Mouse (Mus musculus): ENCODE measurements at regions not wholly inside any gene's neighbourhood (a gene's known extent, or its start where the extent isn't known, plus 50 kb on each side); places are given as distances from the start of the nearest gene placed in this dataset.

DNA sequence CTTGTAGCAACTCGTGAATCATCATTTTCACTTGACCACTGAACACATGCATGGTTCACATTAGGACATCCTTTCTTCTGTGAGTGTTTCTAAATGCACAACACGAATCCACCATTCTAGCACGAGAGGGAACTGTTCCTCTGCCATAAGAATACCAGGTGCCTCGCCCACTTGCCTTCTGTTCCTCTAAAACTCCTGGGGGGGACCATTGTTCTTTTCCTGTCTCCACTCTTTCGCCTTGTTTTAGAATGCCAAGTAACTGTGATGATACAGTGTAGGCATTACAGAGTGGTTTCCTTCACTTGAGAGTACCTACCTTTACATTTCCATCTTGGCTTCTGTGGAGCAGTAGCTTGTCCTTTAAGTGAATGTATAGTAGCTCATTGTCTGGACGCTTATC lies 224.2 kb downstream of the Plk2 start:
- DNase-seq, result no peak
- no peaks in the 10 kb centered on the region for H3K36me3 ChIP-seq (ENCODE audit: insufficient read depth)
- no peak overlapping the region for H3K4me3 ChIP-seq (ENCODE audit: low read depth, low read length)
- H3K27me3 ChIP-seq (ENCODE audit: insufficient read depth, low read length), result no peaks in the 10 kb centered on the region
- 86% methylated on average over 6 of the region's 6 CpGs for WGBS
- H3K9ac ChIP-seq, result no peak overlapping the region
- H3K4me1 ChIP-seq (ENCODE audit: insufficient read depth), result no peaks in the 10 kb centered on the region
- H3K9me3 ChIP-seq (ENCODE audit: low read length), result no peaks in the 10 kb centered on the region
- no peak overlapping the region for H3K27ac ChIP-seq (ENCODE audit: low read depth, low read length)
- no peak for ATAC-seq
- H3K4me2 ChIP-seq (ENCODE audit: low read depth), result no peak overlapping the region
- no peak for TF ChIP-seq CTCF (IDR thresholded peaks at IDR 0.05; ENCODE audit: low read depth)

- Histone ChIP-seq H3K27me3 (ENCODE audit: insufficient read depth, low read length) (no peaks in the 10 kb centered on the region), H3K4me3 (ENCODE audit: low read depth, low read length) (no peak overlapping the region), H3K9ac (no peak overlapping the region), H3K4me2 (ENCODE audit: low read depth) (no peak overlapping the region), H3K4me1 (ENCODE audit: insufficient read depth) (peaks cover 10% of the 10 kb centered on the region), H3K27ac (ENCODE audit: low read depth, low read length) (peak overlapping the region; percentile 62; the same call in 1 of the 2 replicates), H3K36me3 (ENCODE audit: insufficient read depth) (no peaks in the 10 kb centered on the region), H3K9me3 (ENCODE audit: low read length) (no peaks in the 10 kb centered on the region)
- ATAC-seq (no peak; the same call in 1 of the 2 replicates), DNase-seq (no peak)
- WGBS, result 46% methylated on average over 6 of the region's 6 CpGs
- no peak for TF ChIP-seq CTCF (IDR thresholded peaks at IDR 0.05; ENCODE audit: low read depth)
Measured at GRCm38 (mm10) chr13:110627136-110627535, 232.3 kb downstream of the Plk2 start.

GRCm38 (mm10) chr13:110627732-110628131 lies 232.9 kb downstream of the Plk2 start:
- H3K27ac ChIP-seq (ENCODE audit: low read depth, low read length), result peak overlapping the region; percentile 62
- ATAC-seq (peak; percentile 69), DNase-seq (peak; percentile 49)
- H3K36me3 ChIP-seq (ENCODE audit: insufficient read depth), result no peaks in the 10 kb centered on the region
- TF ChIP-seq CTCF (IDR thresholded peaks at IDR 0.05; ENCODE audit: low read depth), result no peak
- no peaks in the 10 kb centered on the region for H3K9me3 ChIP-seq (ENCODE audit: low read length)
- H3K27me3 ChIP-seq (ENCODE audit: insufficient read depth, low read length), result no peaks in the 10 kb centered on the region
- H3K4me2 ChIP-seq (ENCODE audit: low read depth), result no peak overlapping the region
- 33% methylated on average over 9 of the region's 9 CpGs for WGBS
- no peak overlapping the region for H3K9ac ChIP-seq
- H3K4me3 ChIP-seq (ENCODE audit: low read depth, low read length), result no peak overlapping the region
- peaks cover 10% of the 10 kb centered on the region for H3K4me1 ChIP-seq (ENCODE audit: insufficient read depth)

GRCm38 (mm10) chr13:110628201-110628600 lies 233.4 kb downstream of the Plk2 start:
- WGBS, result 19% methylated on average over 1 of the region's 1 CpGs
- peak overlapping the region; percentile 62 for H3K27ac ChIP-seq (ENCODE audit: low read depth, low read length)
- ATAC-seq, result peak; percentile 45; the same call in 1 of the 2 replicates
- H3K4me1 ChIP-seq (ENCODE audit: insufficient read depth), result peaks cover 10% of the 10 kb centered on the region
- no peak overlapping the region for H3K9ac ChIP-seq
- no peak for TF ChIP-seq CTCF (IDR thresholded peaks at IDR 0.05; ENCODE audit: low read depth)
- no peaks in the 10 kb centered on the region for H3K27me3 ChIP-seq (ENCODE audit: insufficient read depth, low read length)
- DNase-seq, result peak; percentile 36
- H3K4me2 ChIP-seq (ENCODE audit: low read depth), result no peak overlapping the region
- H3K9me3 ChIP-seq (ENCODE audit: low read length), result no peaks in the 10 kb centered on the region
- H3K4me3 ChIP-seq (ENCODE audit: low read depth, low read length), result no peak overlapping the region
- no peaks in the 10 kb centered on the region for H3K36me3 ChIP-seq (ENCODE audit: insufficient read depth)

- Histone ChIP-seq H3K9me3 (ENCODE audit: low read length) (no peaks in the 10 kb centered on the region), H3K9ac (no peak overlapping the region), H3K27ac (ENCODE audit: low read depth, low read length) (no peak overlapping the region), H3K4me3 (ENCODE audit: low read depth, low read length) (no peak overlapping the region), H3K4me1 (ENCODE audit: insufficient read depth) (peaks cover 3% of the 10 kb centered on the region), H3K27me3 (ENCODE audit: insufficient read depth, low read length) (no peaks in the 10 kb centered on the region), H3K4me2 (ENCODE audit: low read depth) (no peak overlapping the region), H3K36me3 (ENCODE audit: insufficient read depth) (no peaks in the 10 kb centered on the region)
- TF ChIP-seq CTCF (IDR thresholded peaks at IDR 0.05; ENCODE audit: low read depth), result no peak
- no peak for DNase-seq
- ATAC-seq, result no peak
- WGBS, result 76% methylated on average over 3 of the region's 3 CpGs
Measured at GRCm38 (mm10) chr13:110633261-110633781, 238.5 kb downstream of the Plk2 start.

- H3K4me1 ChIP-seq (ENCODE audit: insufficient read depth), result no peaks in the 10 kb centered on the region
- H3K4me3 ChIP-seq (ENCODE audit: low read depth, low read length), result no peak overlapping the region
- no peaks in the 10 kb centered on the region for H3K36me3 ChIP-seq (ENCODE audit: insufficient read depth)
- WGBS, result 87% methylated on average over 1 of the region's 1 CpGs
- no peaks in the 10 kb centered on the region for H3K27me3 ChIP-seq (ENCODE audit: insufficient read depth, low read length)
- no peak overlapping the region for H3K9ac ChIP-seq
- no peak for ATAC-seq
- no peaks in the 10 kb centered on the region for H3K9me3 ChIP-seq (ENCODE audit: low read length)
- no peak for DNase-seq
- TF ChIP-seq CTCF (IDR thresholded peaks at IDR 0.05; ENCODE audit: low read depth), result no peak
- H3K4me2 ChIP-seq (ENCODE audit: low read depth), result no peak overlapping the region
- no peak overlapping the region for H3K27ac ChIP-seq (ENCODE audit: low read depth, low read length)
Measured at GRCm38 (mm10) chr13:110633899-110634298, 239.1 kb downstream of the Plk2 start.

DNA sequence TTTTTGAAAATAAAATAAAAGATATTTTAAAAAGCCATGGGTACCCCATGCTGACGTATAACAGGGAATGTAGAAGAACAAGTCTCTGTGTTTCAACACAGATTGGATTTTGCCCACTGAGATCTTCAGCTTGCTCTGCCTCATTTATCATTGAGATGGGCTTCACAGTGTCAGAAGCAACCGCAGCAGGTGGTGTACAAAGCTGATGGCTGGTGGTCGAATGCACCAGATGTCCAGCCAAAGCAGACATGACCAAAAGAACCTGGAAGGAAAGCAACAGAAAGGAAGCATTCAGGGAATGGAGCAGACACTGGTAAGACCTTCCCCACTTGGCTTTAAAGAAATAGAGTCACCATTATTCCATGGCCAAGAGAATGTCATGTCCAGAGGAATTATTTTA lies 247.9 kb downstream of the Plk2 start:
- no peaks in the 10 kb centered on the region for H3K36me3 ChIP-seq (ENCODE audit: insufficient read depth)
- ATAC-seq (no peak), DNase-seq (no peak)
- H3K9ac ChIP-seq, result no peak overlapping the region
- H3K9me3 ChIP-seq (ENCODE audit: low read length), result no peaks in the 10 kb centered on the region
- no peak overlapping the region for H3K27ac ChIP-seq (ENCODE audit: low read depth, low read length)
- H3K27me3 ChIP-seq (ENCODE audit: insufficient read depth, low read length), result no peaks in the 10 kb centered on the region
- H3K4me1 ChIP-seq (ENCODE audit: insufficient read depth), result 0 out of 2 replicates have a peak, but pooled peaks cover 6% of the 10 kb centered on the region
- no peak for TF ChIP-seq CTCF (IDR thresholded peaks at IDR 0.05; ENCODE audit: low read depth)
- no peak overlapping the region for H3K4me3 ChIP-seq (ENCODE audit: low read depth, low read length)
- no peak overlapping the region for H3K4me2 ChIP-seq (ENCODE audit: low read depth)
- WGBS, result 45% methylated on average over 3 of the region's 3 CpGs

Measured in forebrain, postnatal 0 days (tissue).